Mouse (Mus musculus) layer of hippocampus, postnatal 25 days (tissue): ENCODE data around the gene Eif3l. TPM values are rescaled to one million over a fixed set of nuclear protein-coding genes. Genes with fewer than 3 reads are reported as not detected.
"Not testable (repeated sequence)": the region's sequence is repeated elsewhere in the genome, so short reads cannot be mapped to it uniquely, and the experiment has no call there.

ENCODE experiments used
- DNase-seq, 2 experiments: peaks; one replicate each; pipeline ENCODE4 v3.0.0; 2022; ENCODE audit warnings: mixed read lengths in 2 of 2, low spot score in 1 of 2; ENCODE audit errors: extremely low spot score in 1 of 2
- total RNA-seq, 2 experiments: library from RNA; stranded (reverse); gene quantifications; 2 replicates each; pipeline ENCODE4 v1.2.3; 2021

Gene Eif3l
- total RNA-seq = 10 to 100 TPM; 71.9 to 74.9 TPM

GRCm38 (mm10) chr15:79074913-79075532, at the start of gene Eif3l:
Eif3l (plus strand) TSS chr15:79075179.
- peak; percentile 73 to 81 for DNase-seq

GRCm38 (mm10) chr15:79025687-79026308, 49.2 kb upstream of the Eif3l start:
- DNase-seq = no peak

GRCm38 (mm10) chr15:79026511-79027290, 48.3 kb upstream of the Eif3l start:
- no peak for DNase-seq

- no peak for DNase-seq
These were observed 47.4 kb upstream of the Eif3l start for GRCm38 (mm10) chr15:79027291-79028205.

- peak; percentile 96 to 98 for DNase-seq
These were observed 46.7 kb upstream of the Eif3l start, which contains the start of gene H1f0 for GRCm38 (mm10) chr15:79028237-79028738. H1f0 (plus strand) TSS chr15:79028450.

GRCm38 (mm10) chr15:79028823-79029484, 46.0 kb upstream of the Eif3l start:
- DNase-seq = no peak

GRCm38 (mm10) chr15:79029519-79030241, 45.3 kb upstream of the Eif3l start:
- no peak for DNase-seq

GRCm38 (mm10) chr15:79030551-79031435, 44.2 kb upstream of the Eif3l start:
- peak; percentile 66 to 69 for DNase-seq

GRCm38 (mm10) chr15:79031908-79032307, 43.1 kb upstream of the Eif3l start:
- not testable (repeated sequence) for DNase-seq

- peak; percentile 65 to 86 for DNase-seq
These were observed 37.1 kb upstream of the Eif3l start for GRCm38 (mm10) chr15:79037913-79038328.

GRCm38 (mm10) chr15:79038331-79038730, 36.6 kb upstream of the Eif3l start:
- DNase-seq = no peak

GRCm38 (mm10) chr15:79038853-79039252, 36.1 kb upstream of the Eif3l start:
- peak in 1 of 2 experiments; percentile 61 for DNase-seq

- DNase-seq = no peak
These were observed 34.2 kb upstream of the Eif3l start for GRCm38 (mm10) chr15:79040501-79041416.

- no peak for DNase-seq
These were observed 33.4 kb upstream of the Eif3l start, which contains the start of gene Galr3 for GRCm38 (mm10) chr15:79041585-79041984. Galr3 (plus strand) TSS chr15:79041885.

GRCm38 (mm10) chr15:79042721-79043491, 32.1 kb upstream of the Eif3l start:
- peak in 1 of 2 experiments; percentile 45 for DNase-seq

- no peak for DNase-seq
These were observed 30.1 kb upstream of the Eif3l start for GRCm38 (mm10) chr15:79044837-79045236.
